Mouse (Mus musculus): ENCODE measurements around the gene Onecut1.

Gene Onecut1

DNA sequence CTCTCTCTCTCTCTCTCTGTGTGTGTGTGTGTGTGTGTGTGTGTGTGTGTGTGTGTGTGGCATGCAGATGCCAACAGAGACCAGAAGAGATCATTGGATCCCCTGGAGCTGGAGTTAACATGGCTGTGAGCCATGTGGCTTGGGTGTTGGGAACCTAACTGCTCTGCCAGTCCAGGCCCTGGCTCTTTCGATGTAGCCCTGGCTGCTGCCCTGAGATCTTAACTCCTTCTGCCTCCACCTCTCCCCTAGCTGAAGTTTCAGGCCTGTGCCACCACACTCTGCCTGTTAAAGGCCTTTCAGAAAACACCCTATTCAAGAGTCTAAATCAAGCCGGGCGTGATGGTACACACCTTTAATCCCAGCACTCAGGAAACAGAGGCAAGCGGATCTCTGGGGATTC, 49.7 kb downstream of the Onecut1 start:
- DNase-seq (ENCODE audit: low spot score in 2 of 2) = no peak

DNA sequence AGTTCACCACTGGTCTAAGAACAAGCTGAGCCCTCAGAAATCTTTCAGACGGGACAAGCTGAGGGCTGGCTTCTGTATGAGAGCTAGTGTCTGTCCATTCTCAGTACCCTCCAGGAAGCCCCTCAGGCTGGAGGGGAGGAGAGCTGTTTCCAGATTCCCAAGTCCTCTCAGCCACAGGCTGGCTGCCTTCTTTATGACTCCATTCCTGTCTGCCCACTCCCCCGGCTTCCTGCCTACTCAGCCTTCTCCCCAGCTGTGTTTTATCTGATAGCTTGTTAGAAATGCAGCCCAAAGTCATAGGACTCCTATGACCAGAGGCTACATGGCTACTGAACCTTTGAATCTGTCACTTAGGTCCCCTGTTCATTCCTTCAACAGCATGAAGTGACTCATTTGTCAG, 50.2 kb downstream of the Onecut1 start:
- no peak for DNase-seq (ENCODE audit: low spot score in 2 of 2)

DNA sequence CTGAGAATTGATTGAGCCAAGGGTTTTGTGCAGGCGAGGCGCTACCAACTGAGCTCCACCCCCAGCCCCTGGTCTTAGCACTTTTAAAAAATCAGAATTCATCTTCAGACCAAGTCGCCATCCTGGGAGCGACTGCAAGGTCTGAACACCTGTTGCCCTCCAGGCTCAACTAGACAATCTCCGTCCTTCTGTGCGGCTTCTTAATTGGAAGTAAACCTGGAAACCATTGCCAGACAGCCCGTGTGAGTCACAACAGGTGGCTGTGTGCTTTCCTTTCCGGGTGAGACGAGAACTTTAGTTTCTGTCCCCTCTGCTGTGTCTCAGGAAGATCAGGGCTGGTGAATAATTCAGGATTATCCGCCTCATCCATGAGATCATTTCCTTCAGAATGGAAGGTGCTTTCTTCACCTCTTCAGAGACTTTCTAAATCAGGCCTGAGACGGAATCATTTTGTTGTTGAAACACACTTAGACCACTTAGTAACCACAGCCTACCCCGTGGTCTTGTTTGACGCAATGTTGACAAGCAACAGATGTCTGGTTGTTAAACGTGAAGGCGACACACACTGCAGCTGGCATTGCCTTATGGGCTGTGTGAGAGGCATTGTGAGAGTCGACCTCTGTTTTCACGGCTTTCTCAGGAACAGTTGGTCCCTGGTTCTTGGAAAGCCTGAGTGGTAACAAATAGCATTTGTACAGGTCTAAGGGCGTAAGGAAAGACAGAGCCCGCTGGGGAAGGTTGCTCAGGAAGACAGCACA, 51.1 kb downstream of the Onecut1 start:
- no peak for DNase-seq (ENCODE audit: low spot score in 2 of 2)

DNA sequence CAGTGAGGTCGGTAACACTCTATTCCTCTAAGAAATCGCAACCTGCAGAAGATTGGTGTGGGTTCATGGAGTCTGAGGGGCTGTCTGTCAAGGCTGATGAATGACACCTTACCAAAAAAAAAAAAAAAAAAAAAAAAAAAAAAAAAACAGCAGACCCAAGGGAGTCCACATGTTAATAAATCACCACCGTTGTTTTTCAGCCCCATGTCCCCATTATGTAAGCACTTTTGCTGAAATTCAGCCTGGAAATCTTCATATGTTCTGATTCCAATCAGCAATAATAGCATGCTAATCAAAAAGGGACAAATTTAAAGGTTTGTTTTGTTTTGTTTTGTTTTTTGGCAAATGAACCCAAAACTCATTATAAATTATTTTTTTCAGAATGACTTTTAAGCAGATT, 53.9 kb downstream of the Onecut1 start:
- no peak for DNase-seq (ENCODE audit: low spot score in 2 of 2)

DNA sequence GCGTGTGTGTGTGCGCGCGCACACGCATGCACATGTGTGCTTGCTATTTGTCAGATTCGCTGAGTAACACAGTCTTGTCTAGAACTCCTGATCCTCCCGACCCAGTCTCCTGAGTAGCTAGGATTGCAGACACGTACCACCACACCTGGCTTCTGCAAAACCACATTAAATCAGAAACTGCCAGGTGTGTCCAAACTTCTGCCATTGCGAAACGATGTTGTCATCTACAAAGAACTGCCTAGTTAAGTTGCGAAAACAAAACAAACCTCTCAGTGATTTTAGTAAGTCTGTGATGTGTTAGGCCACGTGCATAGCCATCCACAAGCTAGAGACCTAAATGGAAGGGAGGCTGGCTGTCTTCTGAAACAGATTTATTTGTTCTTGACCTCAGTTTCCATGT, 58.7 kb downstream of the Onecut1 start:
- no peak for DNase-seq (ENCODE audit: low spot score in 2 of 2)

DNA sequence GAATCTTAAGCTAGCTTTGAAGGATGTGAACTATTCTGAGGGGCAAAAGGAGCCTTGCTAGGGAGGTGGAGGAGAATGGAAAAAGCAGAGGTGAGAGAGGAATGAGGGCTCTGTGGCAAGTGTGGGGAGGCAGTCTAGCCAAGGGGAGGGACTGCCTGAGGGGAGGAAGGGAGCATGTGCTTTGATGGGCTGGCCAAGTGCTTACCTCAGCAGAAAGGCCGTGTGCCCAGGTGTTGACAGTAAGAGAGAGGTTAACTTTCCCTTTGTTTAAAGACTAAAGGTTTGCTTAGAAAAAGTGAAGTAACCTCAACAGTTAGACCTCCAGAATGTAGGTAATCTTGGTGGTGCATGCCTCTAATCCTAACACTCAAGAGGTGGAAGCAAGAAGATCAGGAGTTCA, 59.7 kb downstream of the Onecut1 start:
- DNase-seq (ENCODE audit: low spot score in 2 of 2) = no peak

DNA sequence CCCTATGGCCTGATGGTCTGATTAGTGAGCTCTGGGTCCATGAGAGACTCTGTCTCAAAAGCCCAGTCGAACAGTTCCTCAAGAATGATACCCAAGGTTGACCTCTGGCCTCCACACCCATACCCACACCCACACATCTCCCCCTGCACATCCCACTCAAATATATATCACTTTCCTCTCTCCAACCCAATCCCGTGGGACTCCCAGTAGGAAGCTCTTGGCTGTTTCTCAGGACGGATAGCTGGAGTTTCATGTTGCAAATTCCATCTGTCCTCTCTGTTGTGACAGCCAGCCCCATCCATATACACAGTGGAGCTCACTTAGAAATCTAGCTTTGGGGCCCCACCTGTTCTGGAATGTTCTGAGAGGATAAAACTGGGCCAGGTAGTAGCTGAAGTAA, 61.2 kb downstream of the Onecut1 start:
- no peak for DNase-seq (ENCODE audit: low spot score in 2 of 2)

DNA sequence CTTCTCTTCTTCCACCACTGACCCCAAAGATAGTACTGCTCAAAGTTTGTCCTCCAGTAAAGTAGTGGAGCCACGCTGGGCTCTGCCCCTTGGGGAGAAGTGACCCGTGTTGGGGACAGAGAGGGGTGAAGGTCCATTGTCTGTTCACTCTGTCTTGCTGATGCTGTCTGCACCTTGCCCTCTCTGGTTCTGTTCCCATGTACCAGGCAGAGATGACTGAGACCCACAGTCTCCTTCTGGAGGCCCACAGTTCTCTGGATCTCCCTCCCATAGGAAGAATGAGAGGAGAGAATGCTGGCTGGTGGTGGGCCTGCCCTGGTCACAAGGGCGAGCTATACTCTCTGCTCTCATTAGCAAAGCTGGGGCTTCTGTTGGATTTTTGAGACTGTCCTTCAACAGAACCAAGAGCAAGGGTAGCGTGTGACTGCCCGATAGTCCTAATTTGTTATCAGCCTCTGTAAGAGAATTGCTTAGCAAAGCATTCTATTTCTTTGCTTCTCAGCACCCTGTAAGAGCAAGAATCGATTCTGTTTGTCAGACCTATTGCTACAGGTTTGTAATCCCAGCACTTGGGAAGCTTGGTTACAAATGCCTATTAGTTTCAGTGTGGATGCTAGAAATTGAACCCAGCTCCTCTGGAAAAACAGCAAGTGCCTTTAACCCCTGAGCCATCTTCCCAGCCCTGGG, 61.7 kb downstream of the Onecut1 start:
- no peak for DNase-seq (ENCODE audit: low spot score in 2 of 2)

DNA sequence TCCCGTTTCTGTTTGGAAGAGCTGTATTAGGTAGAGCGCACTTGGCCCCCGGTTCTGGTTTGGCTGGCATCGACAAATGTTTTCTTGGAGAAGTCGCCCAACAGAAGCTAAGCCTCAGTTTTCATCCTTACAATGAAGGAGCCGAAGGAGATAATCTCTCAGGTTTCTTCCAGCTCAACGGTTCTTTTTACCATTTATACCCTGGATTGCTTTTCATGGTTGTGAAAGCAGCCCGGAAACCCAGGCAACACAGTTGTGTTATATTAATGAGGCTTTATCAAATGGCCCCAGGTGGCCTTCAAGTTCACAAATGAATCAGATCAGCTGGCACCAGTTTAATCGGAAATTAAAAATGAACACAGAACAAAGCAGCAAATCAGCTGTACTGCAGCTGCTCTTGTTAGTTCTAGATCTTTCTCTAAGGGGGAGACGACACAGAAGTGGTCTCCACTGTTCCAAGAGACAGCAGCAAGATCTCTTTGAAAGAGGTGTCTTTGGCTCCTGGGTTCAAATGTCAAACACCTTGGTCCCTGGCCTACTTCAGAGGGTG, 63.6 kb downstream of the Onecut1 start:
- DNase-seq (ENCODE audit: low spot score in 2 of 2) = no peak

DNA sequence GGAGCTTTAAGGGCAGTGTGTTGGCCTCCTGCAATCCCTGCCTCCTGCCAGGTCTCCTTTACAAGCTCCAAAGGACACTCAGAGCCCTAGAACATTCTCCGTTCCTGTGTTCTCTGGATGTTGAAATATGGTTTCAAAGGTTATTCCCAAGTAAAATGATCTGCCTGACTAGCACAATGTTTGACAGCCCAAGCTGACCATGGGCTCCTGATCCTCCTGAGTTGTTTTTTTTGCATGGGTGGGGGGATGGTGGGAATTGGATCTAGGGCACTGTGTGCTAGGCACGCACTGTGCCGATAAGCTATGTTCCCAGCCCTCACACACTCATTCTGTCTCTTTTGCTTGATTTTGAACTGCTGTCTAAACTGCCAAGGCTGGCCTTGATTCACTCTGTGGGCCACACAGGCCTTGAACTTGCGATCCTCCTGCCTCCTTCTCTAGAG, 68.3 kb downstream of the Onecut1 start:
- no peak for DNase-seq (ENCODE audit: low spot score in 2 of 2)

DNA sequence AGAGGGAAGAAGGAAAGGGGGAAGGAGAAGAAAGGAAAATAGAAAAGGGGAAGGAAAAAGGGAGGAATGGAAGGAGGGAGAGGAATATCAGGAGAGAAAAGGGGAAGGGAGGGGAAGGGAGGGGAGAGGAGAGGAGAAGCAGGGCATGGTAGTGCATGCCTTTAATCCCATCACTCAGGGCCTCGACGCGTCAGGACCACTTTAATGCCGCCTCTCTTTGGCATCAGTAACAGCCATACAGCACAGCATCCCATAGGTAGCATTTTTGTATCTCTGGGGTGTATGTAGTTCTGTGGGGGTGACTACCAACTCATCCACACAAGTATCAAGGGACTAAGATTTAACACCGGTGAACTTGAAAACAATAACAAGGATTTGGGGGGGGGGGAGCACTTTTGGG, 68.9 kb downstream of the Onecut1 start:
- no peak for DNase-seq (ENCODE audit: low spot score in 2 of 2)

DNA sequence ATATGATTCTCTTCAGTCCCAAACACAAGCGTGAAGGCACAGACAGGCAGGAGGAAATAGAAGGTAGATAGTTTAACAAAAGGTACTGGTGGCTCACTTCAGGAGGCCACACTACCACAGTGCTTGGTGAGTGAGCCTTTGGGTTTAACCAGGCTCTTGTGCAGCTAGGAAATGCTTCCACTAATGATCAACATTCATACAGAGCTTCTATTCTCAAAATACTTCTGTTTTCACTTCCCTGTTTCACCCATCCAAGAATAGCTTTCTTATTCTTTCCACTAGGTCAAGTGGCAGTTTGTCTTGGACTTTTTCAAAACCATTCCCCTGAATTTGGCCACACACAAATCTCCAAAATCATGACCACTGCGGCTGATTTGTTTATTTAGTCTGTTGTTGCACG, 73.6 kb downstream of the Onecut1 start:
- DNase-seq (ENCODE audit: low spot score in 2 of 2) = no peak

DNA sequence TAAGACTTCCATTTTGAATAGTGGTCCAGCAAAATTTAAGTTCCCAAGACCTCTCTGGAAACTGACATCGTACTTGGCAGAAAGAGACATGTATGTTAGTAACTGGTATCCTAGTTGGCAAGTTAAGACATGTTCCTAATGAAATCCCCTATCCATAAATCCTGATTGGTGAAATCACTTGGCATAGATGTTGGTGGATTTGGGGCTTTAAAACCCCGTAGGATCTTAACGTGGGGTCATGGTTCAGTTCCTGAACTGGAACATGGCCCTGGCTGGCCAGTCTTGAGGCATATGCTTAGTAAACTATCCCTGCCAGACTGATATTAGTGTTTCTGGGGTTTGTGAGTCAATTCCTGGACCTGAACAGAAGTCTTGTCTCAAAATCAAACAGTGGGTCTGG, 76.0 kb downstream of the Onecut1 start:
- DNase-seq (ENCODE audit: low spot score in 2 of 2) = no peak

DNA sequence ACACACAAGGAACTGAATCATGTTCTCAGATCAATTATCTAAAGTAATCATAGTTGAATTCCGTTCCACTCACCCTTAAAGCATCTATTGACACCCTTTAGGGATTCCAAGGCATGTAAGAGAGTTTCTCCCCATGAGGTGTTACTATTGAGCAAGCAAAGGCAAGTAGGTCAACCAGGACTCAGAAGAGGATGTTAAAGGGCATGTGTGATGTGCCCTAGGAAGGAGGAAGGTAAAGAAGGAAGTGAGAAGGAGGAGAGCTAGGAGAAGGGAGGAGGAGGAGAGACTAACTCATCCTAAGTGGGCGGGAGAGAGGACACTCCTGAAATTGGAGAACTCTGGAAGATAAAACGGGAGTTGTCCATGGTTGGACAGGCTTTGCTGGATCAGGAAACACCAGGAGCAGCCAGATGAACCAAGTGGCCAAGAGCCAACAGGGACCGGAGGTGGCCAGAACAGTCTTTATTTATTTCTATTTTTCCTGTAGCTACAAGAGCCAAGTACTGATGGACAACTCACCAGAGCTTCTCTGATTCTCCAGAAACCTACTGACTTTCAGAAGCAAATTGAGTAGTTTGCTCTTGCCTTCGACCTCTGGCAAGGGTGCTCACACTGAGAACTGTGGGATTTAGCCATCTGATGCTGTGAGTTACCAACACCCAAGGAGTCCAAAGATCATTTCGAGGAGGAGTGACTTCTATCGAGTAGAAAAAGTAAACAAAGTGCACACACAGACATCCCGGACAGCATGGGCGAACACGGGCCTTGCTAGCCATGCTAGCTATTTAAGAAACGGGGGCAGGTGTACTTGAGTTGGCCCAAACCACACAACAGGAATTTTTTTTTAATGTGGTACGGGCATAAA, 77.2 kb downstream of the Onecut1 start:
- DNase-seq (ENCODE audit: low spot score in 2 of 2) = no peak
